Mouse (Mus musculus): Measurements from ENCODE around the gene Astn2.

The Astn2 gene

DNA sequence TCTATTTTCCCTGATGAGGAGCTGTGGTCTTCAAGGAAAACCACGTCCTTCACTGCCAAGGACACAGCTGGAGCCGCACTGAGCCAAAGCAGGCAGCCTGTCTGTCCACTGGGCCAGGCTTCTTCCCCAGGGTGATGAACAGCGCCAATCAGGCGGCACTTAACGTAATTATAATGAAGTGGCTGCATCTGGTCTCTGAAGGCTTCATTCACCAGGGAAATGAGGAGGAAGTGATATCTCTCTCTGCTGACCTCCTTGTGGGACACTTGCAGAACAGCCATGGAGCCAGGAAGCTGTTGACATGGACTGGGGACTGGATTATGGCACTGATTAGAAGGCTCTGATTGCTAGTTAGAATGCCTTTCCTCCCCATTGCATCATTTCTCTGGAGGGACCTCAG, 232.8 kb downstream of the Astn2 start:
- in situ Hi-C loops (cut with MboI, MseI): no loop called here

DNA sequence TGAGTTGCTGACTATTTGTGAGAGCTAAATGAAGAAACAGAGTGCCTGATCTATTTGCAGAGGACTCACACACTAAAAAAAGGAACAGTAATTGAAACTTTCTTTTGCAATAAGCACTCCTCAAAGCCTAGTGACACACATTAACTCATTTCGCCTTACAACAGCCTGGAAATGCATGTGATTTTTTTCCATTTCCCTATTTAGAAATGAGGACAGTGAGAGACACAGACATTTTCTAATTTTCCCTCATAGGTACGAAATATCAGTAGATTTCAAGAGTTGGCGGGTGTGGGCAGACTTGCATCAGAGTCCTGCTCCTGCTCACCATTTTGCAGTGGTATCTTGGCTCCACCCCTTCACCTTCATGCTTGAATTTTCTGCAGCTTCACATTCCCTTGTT, 233.6 kb downstream of the Astn2 start:
- in situ Hi-C loops (cut with MboI, MseI): no loop called here

DNA sequence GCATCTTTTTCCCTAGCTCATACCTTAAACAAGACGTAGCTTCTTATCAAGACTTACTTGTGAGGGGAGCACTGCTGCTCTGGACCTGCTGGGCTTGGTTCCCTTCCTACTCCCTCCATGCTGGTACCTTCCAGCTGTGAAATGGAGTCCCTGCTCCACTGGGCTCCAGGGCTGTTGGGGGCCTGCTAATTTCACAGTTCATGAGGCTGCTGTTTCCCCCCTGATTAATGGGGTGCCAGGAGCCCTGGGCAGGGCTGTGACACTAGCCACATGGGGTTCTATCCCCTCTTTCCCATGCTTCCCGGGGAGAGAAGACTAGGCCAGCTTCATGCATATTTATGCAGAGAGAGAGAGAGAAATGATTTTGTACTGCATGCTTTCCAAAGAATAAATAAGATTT, 234.9 kb downstream of the Astn2 start:
- in situ Hi-C loops (cut with MboI, MseI): loop anchor here in 1 of 2 experiments (10.0 kb wide), 1 partner anchor 1155 kb away; no protein-coding TSS in a partner anchor

DNA sequence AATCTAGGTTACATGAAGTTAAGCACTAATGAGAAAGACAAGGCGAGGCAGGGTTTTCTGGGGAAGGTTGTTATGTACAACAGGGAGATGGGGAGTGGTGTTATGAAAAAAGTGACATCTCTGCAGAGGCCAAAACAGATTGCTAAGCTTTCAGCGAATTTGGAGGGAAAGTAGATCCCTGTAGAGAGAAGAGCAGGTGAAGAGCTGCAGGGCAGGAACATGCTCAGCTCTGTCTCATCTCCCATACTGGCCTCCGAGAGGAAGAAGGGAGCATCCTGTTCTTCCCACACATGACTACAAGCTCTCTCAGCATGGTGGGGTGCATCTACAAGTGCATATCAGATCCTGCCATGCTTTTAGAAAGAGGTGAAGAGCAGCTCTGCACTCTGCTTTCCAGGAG, 245.7 kb downstream of the Astn2 start:
- in situ Hi-C loops (cut with MboI, MseI): no loop called here

DNA sequence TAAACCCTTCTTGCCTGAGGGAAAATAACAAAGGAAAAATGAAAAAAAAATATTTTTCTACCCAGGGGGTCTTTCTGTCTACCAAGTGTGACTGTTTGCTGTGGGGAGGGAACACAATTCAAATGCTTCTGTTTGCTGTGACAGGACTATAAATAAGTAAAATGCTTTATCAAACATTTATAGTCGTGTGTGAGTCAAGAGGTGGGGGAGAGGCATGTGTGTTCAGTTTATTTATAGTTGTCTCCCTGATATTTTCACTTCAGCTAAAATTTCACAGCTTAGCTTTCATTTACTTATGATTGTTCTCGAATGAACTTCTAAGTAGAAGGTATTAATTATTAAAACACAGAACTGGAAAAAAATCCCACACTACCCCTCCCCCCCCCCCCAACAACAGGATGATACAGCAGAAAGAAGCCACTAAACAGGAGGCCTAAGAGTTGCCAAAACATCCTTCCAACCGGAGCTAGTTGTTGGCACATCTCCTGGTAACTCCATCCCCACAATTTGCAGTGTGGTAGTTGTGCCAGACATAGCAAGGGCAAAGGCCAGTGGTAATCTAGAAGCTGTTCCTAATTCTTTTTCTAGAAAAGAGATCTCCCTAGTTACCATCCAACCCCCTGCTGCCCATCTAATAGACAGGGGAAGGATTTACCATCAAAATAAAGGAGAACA, 246.8 kb downstream of the Astn2 start:
- in situ Hi-C loops (cut with MboI, MseI): no loop called here

DNA sequence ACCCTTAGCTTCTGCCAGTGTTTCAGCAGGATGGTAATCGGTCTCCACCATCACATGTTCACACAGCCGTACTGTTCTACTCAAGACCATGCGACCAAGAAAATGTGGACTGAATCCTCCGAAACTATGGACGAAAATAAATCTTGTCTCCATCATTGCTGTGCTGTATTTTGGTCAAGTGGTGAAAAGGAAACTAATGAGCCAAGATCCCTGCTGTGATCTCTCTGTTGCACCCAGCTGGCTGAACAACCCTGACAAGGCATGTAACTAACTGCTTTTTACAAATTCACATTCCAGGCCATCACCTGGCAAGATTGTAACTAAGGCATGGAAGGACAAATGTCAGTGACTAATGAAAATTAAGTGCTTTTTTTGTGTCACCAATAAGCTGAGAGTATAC, 257.9 kb downstream of the Astn2 start:
- in situ Hi-C loops (cut with MboI, MseI): no loop called here

DNA sequence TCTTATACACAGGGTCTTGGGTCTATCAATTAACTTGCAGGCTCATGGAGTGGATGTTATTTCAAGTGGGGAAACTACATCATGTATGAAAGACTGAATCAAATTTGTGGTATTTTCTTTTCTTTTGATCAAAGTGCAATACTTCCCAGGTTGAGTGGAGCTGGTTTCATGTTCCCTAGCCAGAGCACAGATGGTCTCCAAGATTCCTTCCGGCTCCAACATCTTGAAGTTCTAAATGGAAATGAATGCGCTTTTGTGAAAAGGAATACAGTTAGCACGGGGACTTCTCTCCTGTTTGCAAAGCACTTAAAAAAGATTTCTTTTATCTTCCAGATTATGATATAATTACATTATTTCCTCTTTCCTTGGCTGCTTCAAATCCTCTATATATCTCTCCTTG, 278.2 kb downstream of the Astn2 start:
- in situ Hi-C loops (cut with MboI, MseI): no loop called here

DNA sequence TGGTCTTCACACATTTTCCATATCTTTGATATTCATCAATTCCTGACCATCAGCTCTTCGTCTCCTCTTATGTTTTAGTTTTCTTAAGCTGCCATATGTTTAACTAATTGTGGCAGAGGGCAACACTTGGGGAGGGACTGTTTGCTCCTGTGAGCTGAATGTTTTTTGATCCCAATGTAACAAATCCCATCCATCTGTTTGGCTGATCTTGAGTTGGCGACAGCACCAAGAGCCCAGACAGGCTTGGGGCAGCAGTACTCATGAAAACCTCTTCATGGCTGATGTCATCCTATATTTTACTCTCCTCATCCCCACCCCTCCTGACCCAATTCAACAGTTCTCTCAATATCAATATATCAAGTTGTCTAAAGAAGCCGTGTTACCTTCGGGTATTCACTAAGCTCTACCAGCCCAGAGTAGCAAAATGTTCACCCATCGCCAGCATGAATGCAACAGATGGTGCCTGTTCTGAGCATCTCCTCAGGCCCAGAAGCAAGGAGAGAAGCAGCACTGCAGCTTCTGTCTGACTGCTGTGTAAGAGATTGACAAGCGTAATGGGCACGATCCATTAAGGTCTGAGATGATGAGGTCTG, 281.5 kb downstream of the Astn2 start:
- in situ Hi-C loops (cut with MboI, MseI): no loop called here

DNA sequence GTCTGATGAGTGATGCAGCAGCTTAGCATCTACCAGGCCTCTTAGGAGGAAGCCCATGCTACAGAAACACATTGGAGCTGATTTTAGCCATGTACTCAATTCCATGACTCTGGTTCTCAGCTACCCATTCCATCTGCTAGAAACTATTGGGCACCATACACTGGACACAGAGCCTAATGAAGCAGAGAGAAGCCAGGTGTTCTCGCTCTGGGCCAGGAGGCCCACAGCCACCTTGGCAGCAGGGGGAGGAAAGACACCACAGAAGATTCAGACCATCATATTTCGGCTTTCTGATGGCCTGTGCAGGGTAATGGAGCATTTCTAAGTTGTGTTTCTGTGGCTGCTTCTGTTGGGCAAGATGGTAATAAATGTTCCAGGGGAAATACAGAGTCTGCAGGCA, 290.2 kb downstream of the Astn2 start:
- in situ Hi-C loops (cut with MboI, MseI): loop anchor here in 1 of 2 experiments (10.0 kb wide), 1 partner anchor 761 kb away; no protein-coding TSS in a partner anchor

DNA sequence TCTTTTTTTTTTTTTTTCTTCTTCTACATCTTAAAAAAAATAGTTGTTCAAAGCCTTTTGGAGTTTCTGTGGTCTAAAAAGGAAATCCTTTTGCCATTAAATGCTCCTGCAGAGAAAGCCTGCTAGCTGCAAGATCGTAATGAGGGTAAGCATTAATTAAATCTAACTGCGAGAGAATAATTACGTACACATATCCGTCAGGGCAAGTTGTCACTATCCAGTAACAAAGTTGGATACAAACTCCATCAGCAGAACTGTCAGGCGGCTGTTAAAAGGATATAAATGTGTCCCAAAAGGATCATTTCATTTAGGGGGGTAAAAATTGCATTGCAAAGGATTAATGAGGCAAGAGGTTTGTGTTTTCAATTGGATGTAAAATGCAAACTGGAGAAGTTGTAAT, 302.4 kb downstream of the Astn2 start:
- in situ Hi-C loops (cut with MboI, MseI): loop anchor here in 1 of 2 experiments (5.0 kb wide), 1 partner anchor 60 kb away; no protein-coding TSS in a partner anchor

DNA sequence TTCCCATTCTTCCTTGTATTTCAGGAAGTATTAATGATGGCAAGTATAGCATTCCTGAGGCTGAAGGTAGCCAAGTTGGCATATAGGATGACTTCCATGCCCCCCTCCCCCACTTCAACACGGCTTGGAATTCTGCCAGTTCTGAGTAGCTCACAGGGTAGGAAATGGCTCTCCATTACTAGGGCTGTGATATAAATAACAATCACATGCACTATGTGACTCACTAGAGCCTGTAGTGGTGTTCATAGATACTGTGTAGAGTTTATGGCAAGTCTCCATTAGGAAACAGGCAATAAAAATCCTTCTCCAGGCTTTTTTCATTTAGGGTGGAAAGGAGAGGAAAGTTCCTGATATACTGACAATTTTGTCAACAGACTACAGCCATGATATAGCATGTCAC, 306.8 kb downstream of the Astn2 start:
- in situ Hi-C loops (cut with MboI, MseI): no loop called here

DNA sequence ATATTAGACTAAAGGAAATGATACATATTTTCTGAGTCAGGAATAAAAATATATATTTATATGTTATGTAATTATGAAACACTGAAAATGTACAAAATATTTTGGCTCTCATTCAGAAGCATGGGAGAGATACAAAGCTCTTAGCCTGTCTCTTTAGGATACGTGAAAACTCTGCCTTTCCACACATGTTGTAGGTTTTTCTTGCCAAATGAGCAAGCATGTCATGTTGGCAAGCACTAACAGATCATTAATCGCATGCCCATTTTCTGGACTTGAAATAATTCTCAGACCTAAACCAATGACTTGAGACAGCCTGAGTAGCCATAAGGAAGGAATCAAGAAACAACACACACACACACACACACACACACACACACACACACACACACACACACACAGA, 308.3 kb downstream of the Astn2 start:
- in situ Hi-C loops (cut with MboI, MseI): no loop called here

DNA sequence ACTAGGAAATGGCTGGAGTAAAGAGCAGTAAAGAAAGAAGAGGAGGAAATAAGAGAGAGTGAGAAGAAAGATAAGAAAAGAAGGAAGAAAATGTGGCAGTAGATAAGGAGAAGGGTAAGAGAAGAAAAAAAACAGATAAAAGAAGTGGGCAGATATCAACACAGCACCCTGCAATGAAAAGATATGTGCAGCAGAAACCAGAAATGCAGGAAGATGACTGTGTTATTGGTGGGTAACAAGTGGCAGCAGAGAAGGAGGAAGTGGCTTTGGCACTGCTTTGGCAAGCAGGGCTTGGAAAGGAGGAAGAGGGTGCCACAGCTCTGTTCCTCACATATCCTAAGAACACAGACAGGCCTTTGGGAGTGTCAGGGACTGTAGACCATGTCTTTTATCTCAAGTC, 347.2 kb downstream of the Astn2 start:
- in situ Hi-C loops (cut with MboI, MseI): no loop called here

DNA sequence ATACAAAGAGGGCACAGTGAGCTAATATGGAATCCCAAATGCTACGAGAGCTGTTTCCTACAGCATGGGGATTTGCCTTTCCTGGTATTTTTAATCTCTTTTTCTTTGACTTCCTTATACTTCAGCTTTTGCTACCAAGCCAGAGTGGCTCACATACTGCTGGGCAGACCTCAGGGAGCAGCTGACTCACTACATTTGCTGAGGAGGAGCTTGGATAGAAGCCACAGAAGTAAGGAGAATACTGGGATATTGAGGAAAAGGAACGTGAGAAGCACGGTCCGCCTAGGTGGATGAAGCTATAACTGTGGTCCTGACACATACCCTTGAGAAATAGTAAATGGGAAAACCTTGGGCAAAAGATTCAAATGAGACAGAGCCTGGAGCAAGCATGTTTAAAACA, 348.7 kb downstream of the Astn2 start:
- in situ Hi-C loops (cut with MboI, MseI): no loop called here

DNA sequence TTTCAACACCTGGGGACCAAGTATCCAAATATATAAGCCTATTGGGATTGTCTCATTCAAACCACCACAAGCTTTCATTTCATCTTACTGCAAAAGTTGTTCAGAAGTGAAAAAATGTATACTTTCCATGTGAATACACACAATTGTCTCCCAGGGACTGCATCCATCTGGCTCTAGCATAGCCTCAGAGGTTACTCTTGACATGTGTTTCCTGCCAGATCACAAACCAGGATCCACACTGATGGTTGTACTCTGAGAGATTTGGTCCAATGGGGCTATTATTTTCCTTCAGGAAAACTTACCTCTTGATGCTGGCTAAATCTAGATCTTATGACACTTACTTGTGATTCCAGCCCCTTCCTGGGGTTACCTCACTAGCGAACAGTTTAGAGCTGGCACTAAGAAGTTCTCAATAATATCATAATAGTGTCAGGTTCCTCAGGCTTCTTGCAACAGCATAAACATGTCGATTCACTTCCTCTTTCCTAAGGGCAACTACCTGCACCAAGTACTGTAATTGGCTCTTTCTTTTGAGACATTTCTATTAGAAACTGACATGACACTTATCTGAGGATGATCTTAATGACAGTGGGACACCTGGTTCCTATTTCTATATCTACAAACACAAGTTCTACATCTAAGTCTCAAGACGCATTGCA, 361.3 kb downstream of the Astn2 start:
- in situ Hi-C loops (cut with MboI, MseI): loop anchor here in 1 of 2 experiments (5.0 kb wide), 1 partner anchor 59 kb away; no protein-coding TSS in a partner anchor

DNA sequence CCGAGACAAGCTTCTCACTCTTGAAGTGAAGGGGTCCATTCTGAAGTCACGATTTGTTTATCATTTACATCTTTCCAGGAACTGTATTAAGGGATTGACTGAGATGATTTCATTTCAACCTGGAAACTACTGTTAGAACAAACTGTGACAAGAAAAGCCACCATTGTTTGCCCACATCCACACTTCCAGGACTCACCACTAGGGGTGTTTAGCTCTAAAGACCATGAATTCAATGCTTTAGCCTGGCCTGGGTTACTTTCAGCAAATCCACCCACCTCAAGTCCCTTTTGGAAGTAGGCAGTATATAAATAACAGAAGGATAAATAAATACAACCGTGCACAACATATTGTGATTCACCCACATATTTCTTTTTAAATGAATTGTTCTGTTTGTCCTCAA, 370.6 kb downstream of the Astn2 start:
- in situ Hi-C loops (cut with MboI, MseI): no loop called here

DNA sequence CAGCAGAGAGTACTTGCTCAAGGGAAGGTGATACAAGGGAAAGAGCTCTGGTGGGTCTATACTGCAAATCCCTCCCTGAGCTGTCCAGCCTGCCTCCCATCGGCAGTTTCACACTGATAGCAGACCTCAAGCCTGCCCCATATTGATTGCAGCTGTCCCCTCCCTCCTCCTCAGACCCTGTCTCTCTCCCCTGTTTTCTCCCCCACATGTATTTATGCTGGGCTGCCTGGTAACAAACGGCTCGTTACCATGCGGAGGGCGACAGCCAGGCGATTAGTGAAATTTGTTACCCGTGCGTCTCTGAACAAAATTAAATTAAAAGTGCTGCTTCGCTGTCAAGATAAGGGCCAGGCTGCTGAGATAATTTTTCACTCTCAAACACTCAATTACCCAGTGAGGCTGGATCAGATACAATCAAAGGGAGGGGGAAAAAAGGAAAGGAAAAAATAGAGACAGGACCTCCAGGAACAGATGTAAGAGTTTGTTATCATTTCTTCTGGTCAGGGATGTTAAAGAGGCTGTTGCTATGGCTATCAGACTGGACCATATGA, 373.0 kb downstream of the Astn2 start:
- in situ Hi-C loops (cut with MboI, MseI): no loop called here

DNA sequence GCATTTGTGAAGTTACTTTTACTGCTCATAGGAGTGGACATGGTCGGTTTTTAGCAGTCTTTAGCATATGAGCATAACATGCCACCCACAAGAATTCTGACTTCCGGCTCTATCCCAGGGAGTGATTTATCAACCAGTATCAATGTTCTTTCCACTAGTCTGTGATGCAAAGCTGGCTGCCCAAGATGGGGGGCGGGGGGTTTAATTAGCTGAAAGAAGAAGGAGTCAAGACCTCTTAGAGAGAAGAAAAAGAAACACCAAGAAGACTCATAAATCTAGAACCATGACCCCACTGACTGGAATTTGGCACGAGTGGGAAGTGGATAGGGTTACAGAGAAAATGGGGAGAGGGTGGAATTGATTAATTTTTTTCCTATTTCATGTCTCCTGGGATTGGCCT, 374.5 kb downstream of the Astn2 start:
- in situ Hi-C loops (cut with MboI, MseI): no loop called here

DNA sequence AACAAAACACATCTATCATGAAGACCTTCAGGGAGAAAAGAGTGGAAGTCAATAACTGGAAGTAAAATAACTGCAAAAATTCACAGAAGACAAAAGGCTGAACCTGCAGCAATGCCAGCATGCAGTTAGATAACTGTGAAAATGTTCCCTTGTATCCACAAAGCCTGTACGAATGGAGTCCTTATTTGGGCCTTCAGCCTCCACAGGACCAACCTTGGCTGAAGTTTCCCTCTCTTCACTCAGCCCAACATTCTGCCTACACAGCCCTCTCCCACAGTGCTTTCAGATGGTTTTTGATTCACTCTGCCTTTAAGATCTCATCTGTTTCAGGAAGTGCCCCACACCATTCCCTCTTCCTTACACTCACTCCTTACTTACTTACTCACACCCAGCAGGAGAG, 376.5 kb downstream of the Astn2 start:
- in situ Hi-C loops (cut with MboI, MseI): no loop called here

DNA sequence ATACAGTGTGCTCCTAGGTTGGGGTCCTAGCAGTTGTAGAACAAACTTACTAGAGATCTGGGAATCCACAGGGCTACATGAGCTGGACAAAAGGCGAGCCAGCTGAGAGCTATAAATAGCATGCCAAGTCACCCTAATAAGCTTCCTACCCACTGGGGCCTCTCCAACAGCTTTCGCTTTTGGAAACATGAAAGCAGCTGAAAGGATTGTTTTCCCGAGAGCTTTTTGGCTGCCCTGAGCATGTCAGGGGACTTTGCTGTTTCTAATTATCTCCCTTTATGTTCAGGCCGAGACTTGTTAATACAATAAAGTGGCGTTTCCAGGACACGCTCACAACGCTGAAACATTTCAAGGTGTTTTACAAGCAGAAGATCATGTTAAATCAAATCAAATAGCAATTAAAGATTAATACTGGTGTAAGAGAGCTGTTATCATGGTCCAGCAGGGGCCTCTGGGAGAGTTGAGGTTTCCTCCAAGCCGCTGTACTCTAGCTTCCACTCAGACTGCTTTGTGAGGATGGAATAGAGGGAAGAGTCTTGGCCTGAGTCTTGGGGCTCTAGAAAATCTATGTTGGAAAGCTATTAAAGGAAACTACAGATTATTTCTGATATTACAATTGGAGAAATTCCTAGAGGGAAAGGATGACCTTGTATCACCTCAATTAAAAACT, 378.9 kb downstream of the Astn2 start:
- in situ Hi-C loops (cut with MboI, MseI): no loop called here

DNA sequence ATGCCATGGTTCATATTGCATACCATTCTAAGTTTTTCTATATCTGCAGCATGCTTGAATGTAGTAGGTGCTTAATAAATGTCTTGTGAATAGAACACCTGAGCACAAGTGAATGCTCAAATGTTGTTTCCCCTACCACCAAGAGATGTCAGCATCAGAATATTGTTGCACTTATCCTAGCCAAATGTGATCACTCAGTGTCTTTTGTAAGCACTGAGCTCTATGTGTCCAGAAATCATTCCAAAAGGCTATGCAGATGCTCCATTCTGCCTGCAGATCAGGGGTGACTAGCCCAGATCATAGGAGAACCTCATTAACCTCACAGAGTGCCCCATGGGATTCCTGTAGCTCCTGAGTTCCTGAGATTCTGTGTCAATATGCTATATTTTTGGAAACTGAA, 401.5 kb downstream of the Astn2 start:
- in situ Hi-C loops (cut with MboI, MseI): no loop called here

DNA sequence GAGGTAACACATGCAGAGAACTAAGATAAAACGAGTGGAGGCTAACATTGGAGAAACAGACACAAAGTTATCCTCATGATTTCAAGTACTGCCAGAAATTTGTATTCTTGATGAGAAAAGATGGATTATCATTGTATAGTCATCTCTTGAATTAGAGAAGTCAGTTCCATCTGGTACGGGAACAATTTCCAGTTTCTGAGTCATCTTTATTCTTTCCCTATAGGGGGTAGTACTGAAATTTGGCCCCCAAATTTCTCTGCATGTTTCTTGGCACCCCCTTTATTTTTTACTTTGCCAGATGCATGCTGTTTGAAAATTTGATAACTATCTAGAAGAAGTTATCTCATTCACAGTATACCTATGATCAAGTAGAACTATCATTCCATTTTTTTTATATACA, 420.8 kb downstream of the Astn2 start:
- in situ Hi-C loops (cut with MboI, MseI): no loop called here

All from T-helper 17 cell (primary cell).